Mouse (Mus musculus): ENCODE measurements at regions not wholly inside any gene's neighbourhood (a gene's known extent, or its start where the extent isn't known, plus 50 kb on each side); places are given as distances from the start of the nearest gene placed in this dataset.
"Not testable (repeated sequence)": the region's sequence is repeated elsewhere in the genome, so short reads cannot be mapped to it uniquely, and the experiment has no call there.

DNA sequence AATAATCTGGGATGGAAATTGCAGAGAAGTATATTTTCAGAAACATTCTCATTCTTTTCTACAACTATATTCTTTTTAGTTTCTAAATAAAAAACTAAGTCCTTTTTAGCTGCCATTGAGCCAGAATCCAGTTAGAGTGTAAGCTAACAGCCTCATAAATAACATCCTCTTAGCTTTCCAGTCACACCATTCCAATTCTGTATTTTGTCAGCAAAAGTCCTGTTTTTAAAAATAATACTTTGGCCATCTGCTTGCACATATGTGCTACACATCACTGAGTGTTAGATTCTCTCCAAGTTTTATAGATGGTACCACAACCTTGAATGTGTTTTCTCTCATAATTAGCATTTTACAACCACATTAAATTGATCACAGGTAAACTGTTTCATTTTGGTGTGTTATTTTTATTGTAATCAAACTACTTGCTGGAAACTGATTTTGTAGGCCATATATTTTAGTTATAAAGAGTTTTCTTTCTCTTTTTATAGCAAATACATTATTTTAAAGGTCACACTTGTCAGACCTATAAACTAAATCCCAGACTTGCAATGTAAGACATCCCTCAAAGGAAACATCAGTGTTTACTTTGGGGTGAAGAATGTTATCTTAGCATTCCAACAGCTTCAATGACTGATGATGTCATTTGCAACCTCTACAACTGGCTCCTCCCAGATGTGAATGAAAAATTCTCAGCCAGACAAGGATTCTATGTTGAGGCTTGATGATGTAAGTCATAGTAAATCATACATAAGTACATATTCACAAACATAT, 1878.9 kb upstream of the Flrt2 start:
- DNase-seq (ENCODE audit: low spot score in 2 of 2) = peak; percentile 13 to 23

DNA sequence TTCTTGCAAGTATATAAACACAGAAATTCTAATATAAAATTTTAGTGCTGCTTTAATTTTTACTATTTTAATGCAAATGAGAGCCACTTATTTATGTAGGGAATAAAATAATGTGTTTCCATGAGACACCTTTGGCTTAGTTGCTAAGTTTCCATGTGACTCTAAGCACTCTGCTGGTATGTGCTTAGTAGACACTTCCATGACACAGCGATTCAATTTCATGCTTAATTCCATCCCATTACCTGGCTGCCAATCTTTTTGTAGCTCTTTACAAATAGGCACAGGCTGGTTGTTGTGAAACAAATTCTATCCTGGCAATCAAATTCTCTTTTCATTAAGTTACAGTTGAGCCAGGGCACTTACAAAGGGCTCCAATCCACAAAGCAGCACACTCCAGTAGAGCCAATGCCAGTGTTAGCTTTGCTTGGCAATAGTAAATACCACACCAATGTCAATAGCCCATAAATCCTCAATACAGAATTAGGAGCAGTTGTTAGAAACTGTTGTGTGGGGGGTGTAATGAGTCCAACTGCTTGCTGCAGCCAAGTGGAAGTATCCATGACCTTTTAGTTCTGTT, 1841.0 kb upstream of the Flrt2 start:
- DNase-seq (ENCODE audit: low spot score in 2 of 2) = no peak

DNA sequence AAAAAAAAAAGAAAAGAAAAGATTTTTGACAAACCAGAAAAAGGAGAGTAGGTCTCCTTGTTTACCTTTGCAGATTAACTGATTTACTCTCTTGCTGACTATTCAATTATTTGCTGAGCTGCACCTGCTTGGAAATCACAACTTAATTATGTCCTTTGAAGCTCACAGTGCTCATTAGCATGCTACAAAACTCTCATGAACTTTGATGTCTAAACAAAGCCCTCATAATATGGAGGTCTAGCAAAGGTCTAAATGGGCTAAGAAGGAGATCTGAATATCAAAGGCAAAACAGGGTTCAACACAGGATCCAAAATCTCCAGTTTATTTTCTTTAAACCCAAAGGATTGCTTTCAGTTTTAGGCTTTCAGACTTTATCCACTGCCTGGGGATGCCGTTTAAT, 1840.4 kb upstream of the Flrt2 start:
- no peak for DNase-seq (ENCODE audit: low spot score in 2 of 2)

DNA sequence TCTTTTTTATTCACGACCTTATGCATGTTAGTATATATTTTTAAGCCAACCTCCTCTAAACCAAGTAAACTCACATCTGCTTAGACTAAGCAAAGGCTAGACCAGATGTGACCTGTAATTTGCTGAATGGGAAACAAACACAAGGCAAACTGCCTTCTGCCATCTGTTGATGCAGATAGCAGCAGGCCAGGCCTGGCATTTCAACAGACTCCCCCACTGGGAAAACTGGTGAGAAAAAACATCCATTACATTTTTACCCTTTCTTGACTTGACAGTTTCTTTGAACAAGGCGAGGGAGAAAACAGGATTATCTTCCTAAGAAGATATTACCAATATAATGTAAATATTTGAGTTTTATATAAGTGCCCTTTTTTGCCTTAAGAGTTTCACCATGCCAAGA, 1806.1 kb upstream of the Flrt2 start:
- no peak for DNase-seq (ENCODE audit: low spot score in 2 of 2)

DNA sequence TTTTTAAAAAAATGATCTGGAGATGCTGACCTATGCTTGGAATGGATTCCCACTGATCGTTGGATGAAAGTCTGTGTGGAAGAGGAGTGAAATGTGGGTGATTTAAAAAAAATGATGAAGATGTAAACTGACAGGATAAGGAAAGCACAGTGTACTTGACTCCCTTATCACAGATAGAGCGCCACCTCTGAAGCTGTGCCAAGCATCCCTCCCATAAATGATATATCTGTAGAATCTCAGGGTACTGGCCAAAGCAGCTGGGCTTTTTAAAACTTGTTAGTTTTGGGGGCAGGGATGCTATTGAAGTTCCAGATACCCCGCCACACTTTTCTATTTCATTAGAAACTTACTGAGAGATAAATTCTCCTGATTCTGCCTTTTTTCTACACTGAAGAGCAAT, 1801.9 kb upstream of the Flrt2 start:
- DNase-seq (ENCODE audit: low spot score in 2 of 2) = no peak

DNA sequence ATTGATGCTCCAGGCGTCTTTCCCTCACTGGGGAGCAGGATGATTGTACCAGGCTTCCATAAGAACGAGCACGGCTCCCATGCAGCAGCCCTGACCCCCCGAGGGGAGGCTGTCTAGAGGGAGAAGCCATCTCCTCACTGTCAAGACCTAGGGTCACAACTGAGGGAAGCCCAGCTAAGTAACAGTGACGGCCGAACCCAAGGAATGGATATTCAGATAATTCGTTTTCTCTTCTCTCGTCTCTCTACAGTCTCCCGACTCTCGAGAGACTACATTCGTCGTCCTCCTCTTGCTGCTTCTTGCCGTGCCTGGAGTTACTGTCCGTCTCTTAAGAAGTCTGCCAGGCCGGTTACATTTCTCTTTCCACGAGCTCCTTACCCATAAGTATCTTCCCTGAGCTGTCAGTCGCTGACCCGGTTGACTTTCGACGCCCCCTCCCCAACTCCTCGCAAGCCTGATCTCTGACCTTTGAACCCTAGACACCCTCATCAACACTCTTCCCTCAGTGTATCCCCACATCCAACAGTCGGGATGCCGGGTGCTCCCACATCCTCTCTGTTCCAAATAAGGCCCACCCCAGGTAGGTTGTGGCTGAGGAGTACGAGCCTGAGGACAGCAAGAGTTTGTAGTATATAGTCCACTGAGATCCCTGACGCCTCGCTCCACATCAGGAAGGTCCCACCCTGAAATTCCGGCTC, 1763.3 kb upstream of the Flrt2 start:
- DNase-seq (ENCODE audit: low spot score in 2 of 2) = not testable (repeated sequence)

DNA sequence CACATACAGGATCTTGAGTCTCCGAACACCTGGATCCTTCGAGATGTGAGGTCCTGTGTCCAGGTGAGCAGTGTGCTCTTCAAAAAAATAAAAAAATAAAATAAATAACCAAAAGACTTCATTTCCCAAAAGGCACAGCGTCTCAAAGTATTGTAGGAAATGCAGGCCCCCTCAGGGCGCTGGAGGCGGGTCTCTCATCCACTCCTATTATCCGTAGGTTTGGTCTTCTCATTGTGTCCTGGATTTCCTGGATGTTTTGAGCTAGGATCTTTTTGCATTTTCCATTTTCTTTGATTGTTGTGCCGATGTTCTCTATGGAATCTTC, 1762.8 kb upstream of the Flrt2 start:
- not testable (repeated sequence) for DNase-seq (ENCODE audit: low spot score in 2 of 2)

DNA sequence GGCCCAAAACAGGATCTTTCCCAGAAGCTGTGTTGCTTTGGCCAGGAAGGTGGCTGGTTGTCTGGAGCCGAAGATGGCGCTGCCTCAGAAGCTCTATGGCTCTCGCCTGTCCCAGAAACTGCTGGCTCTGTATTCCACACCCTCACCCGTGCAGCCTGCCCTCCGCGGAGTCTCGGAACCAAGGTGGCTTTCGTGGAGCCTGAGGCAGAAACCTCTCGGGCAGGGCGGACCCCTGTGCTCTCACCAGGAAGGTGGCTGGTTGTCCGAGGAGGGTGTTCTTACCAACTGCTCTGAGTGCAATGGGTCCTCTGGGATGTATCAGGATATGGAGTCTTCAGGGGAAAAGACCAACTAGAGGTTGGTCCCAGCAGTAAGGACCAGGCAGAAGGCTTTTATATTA, 1761.8 kb upstream of the Flrt2 start:
- DNase-seq (ENCODE audit: low spot score in 2 of 2) = not testable (repeated sequence)

DNA sequence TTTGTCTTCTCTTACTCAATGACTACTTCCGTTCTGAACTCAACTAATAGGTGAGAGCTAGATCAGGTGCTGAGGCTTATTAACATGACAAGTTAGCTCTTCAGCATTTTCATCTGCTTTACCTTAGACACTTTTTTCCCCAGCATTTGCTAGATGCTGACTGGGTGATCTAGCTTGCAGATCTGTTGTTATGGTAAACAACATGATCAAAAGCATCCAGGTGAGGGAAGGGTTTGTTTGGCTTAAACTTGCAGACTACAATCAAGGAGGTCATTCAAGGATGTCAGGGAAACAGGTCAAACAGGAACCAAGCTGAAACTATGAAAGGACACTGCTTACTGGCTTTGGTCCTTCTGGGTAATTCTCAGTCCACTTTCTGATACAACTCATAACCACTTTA, 1731.2 kb upstream of the Flrt2 start:
- no peak for DNase-seq (ENCODE audit: low spot score in 2 of 2)

DNA sequence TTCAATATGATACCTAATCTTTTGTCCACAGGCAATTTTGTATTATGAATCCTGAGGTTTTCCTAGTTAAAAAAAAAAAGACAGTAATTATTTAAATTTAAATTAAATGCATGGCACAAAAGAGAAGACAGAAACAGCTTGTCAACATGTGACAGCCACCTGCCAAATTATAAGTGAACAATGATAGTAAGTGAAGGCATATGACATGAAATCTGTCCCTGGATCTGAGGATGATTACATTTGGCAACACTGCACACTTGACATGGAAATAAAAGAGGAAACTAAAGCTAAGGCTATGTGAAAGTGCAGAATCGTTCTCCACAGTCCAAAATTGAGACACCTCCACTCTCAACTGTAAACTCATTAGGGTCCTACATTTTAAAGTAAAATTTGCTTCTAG, 1710.7 kb upstream of the Flrt2 start:
- DNase-seq (ENCODE audit: low spot score in 2 of 2) = no peak

DNA sequence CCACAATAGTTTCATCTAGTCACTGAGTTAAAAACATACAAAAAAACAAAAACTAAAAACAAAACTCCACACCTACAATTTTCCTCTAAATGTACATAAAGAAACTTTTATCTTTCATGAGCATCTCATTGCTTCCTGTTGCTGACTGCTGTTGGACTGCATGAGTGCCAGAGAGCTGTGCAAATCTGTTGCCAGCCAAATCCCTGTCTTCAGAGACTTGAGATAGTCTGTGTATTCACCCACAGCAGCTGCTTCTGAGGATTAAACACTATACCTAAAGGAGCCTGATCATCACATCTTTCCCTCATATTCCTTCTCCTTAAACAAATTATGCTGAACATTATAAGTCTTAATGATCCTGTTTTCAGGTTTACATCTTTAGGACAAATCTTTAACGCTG, 1700.5 kb upstream of the Flrt2 start:
- DNase-seq (ENCODE audit: low spot score in 2 of 2) = no peak

DNA sequence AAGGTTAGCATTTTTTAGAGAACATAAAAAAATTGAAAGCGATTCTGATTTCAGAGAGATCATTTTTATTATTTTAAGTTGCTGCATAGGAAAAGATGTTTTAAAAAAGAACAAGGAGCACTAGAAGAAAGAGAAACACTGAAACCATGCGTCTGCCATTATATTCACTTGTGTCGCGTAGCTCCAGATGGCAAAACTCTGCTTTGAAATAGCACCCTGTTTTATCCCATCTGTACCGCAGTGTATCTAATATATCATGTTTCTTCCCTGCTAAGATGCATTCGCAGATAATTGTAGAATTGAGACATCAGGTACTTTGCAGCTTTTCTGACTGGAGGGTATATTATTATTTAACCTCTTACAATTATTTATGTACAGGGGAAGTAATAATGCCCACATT, 1698.2 kb upstream of the Flrt2 start:
- peak in 1 of 2 experiments; percentile 10 for DNase-seq (ENCODE audit: low spot score in 2 of 2)

DNA sequence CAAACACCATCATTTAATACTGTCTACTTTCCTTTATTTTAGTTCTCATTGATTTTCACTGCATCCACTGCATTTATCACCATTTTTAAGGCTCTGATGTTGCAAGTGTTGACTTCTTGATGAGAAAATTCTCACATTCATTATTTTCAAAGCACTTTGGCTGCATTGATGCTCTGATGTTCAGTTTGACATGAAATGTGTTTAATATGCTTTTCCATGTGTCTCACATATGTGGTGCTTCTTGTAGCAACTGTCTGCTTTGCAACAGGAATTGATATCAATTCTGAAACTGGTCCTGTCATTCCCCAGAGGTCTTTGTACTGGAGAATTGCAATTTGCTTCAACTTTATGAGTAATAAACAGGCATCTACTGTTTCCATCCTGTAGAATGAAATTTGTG, 1676.1 kb upstream of the Flrt2 start:
- DNase-seq (ENCODE audit: low spot score in 2 of 2) = no peak

DNA sequence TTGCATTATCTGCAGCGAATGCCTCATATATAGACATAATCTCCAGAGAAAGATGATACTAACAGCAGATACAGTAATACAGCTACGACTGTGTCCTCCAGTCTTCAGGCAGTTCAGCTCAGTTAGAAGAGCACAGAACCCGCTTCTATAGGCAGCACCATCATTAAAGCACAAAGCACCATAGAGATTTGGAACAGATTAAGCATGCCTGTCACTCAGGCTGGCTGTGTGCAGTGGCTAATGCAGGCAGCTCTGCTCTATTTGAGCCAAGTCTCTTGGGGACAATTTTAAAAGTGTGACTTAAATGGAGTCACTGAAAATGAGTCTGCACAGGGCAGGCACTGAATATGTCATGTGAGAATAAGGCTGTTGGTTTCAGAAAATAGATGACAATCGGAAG, 1660.7 kb upstream of the Flrt2 start:
- no peak for DNase-seq (ENCODE audit: low spot score in 2 of 2)

DNA sequence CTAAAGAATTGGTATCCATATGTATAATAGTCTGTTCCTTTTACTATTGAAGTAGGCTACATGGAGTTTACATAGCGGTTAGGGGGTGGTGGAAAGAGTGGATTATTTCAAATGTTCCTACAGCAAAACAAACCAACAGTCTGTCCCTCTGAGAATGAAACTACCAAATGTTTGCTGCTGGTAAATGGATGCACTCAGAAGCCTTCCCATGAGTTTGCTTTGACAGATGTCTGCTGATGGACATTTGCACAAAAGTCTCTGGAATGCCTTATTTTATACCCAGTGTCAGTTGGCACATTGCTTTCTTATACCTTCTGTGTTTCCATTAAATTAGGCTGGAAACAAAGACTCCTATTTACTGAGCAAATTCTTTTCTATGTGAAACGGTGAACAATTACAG, 1644.1 kb upstream of the Flrt2 start:
- no peak for DNase-seq (ENCODE audit: low spot score in 2 of 2)

DNA sequence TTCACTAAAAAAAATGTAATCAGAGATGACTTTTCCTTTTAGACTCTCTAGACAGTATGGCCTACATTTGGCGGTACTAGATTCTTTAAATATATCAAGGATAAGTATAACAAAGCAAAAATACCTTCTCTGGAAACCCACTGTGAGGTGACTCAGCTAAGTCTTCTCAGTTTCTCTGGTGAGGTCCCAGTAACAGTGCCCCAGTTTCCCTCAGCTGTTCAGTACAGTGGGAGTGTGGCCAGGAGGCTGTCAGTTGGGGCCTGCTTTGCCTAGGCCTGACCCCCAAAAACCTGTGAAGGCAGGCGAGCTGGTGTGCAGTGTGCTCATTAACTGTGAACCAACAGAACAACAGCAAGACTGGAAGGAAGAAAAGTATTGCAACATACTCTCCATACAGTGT, 1634.3 kb upstream of the Flrt2 start:
- DNase-seq (ENCODE audit: low spot score in 2 of 2) = peak in 1 of 2 experiments; percentile 3

DNA sequence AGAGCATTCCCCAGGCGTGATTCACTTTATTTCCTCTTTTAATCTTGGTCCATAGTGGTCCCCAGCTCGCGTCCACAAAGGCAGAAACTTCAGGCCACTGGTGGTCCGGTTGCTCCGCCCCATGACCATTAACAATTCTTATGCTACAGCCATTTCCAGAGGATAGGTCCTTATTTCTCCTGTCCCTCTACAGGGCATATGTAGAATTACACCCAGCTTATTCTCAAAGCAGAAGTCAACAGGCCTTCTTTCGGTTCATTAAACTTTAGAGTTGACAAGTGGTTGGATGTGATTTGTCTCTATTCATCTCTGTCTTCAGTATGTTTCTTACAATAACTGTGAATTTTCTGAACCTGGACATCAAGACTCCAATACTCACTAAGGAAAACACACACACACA, 1632.4 kb upstream of the Flrt2 start:
- no peak for DNase-seq (ENCODE audit: low spot score in 2 of 2)

DNA sequence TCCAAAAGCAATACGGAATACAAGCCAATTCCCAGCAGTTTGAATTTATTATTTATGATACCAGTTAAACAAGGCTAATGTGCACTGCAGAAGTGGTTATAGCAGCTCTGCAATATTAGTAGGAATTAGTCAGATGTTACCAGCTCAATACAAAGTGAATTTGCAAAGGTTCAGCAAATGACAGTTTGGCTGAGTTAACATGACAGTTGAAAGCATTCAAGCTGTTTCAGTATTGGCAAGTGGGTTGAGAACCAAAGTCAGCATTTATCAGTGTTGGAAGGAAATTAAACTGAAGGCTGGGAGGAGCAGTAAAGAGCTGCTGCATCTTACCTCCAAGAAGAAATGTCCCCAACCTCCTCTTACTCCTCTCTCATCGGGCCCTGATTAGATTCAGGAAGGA, 1631.7 kb upstream of the Flrt2 start:
- DNase-seq (ENCODE audit: low spot score in 2 of 2) = no peak

DNA sequence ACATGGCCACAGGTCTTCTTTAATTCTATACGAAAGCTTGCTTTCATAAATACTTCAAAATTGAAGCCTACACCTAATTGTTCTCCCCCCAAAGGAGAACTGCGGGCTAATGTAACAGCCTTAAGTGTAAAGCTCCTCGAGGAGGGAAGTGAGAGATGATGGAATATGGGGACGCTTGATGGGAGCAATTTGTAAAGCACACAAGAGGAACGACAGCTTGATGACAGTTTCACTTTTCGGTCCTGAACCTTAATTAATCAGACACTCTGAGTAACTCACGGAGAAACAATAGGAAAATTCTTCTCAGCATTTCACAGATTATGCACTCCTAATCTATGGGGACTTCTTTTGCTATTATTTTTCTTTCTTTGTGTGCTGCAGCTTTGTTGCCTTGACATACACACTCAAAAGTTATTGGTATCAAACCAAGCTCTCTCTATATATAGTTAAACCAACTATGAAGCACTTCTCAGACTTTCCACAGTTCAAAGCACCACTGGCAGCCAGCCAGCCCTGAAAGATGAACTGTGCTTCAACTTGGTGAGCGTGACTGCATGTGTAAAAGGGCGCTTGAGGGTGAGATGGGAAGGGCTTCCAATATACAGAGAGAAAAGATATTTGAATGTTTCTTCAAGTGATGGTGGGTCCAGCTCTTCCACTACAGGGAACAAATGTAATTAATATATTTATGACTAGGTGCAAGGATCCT, 1625.4 kb upstream of the Flrt2 start:
- no peak for DNase-seq (ENCODE audit: low spot score in 2 of 2)

DNA sequence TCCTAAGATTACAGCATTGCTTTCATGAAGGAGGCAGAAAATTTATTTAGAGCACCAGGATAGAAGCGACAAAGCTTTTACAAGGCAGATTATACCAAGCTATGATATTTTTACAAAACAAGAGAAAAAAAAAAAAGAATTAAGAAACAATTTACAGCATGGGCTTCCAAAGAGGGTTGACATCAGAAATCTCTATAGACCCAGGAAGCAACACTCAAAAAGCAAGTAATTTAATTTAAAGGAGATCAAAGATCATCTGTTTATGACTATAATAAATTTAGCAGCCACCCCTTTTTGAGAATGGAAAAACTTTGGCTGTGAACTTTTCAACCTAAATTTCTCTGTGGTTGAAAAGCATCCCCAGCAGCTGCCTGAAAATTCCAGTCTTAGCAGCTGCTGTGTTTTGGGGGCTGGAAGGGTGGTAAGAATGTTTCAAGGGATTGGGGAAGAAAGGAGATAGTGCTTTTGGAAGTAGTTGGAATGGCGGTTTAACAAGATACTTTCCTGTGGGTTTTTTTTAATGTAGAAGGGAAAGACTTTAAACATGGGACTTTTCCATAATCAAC, 1621.0 kb upstream of the Flrt2 start:
- no peak for DNase-seq (ENCODE audit: low spot score in 2 of 2)

DNA sequence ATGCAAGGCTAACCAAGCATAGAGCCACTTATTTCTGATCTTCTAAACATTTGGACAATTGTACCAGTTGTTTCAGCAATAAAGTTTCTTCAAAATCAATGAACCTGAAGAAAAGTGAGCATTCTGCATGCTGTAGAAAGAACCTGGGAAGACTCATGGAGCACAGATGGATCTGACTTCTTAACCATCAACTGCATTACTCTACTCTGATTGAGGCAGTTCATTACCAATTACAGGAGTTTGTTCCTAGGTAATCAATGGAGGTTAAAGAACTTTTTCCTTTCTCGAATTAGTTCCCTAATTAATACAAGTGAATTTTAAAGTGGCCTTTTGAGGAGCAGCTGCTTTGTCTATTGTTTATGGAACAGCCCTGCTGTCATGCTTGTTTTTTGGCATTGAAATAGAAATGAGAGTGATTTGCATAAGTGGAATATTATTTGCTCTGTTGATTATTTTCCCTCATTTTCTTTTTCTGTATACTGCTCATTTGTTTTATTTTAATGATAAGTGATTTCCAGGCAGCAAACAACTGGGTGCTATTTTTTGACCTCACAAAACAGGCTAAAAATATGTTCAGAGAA, 1586.4 kb upstream of the Flrt2 start:
- DNase-seq (ENCODE audit: low spot score in 2 of 2) = no peak

DNA sequence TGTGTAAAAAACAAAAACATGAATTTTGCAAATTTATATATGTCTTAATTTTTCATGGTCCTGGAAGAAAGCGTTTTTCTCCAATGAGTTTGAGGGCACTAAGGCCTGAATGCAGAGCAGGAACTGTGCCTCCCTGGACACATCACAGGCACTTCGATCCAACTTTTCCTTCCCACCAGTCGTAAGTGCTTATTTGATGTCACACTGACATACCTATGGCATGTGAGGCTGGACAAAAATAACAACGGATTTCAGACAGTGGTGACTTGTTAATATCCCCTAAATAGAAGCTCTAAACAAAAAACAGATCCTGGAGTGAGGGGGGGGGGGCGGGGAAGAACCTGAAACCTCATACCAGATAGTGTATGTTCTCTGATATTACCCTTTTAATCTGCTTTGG, 1541.9 kb upstream of the Flrt2 start:
- no peak for DNase-seq (ENCODE audit: low spot score in 2 of 2)
